ENCODE assay signal across 21 mouse cellular contexts in the genomic region with DNA sequence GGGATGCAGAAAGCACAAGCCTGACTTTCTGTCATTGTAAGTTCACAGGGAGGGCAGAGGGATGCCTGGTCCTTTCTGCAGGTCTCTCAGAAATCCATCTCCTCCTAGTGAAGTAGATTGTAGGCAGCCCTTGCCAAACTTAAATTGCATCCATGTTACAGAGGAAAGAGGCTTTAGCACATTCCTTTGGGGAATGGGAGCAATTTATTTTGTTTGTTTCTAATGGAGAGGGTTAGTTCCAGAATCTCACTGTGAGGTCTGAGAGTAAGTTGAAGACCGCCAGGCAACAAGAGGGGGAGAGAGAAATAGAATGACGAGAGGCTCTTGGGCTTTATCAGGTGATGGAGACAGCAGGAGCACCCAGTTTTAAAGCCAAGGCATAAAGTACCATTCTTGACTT.
A peak's percentile ranks its signal among the peaks of the same experiment; 100 is the strongest.
DNase-seq lines count a peak whose midpoint lies in the region; ATAC-seq lines count a peak whose summit lies in the region.
"Had no signal": no experiment of that assay in that cellular context is flagged by ENCODE, and none has a peak within 500 bp of the region (broad histone marks: within the 10 kb centered on the region; RNA-seq: fewer than 3 reads in every experiment).

No protein-coding gene starts in this region.

- no peak overlapping the region for H3K4me3 ChIP-seq in hindbrain, embryonic 13.5 days
- H3K4me3 ChIP-seq in hindbrain, embryonic 12.5 days: no peak overlapping the region
- no peak overlapping the region for H3K4me3 ChIP-seq in embryonic facial prominence, embryonic 12.5 days
- no peak overlapping the region for H3K4me3 ChIP-seq in embryonic facial prominence, embryonic 15.5 days (replicated peaks)
- H3K4me3 ChIP-seq: gastrocnemius, adult 2 months; heart, embryonic 12.5 days; heart, embryonic 15.5 days; intestine, embryonic 15.5 days had no signal

- 0 out of 2 replicates have a peak overlapping the region, but pooled peaks have one; percentile 75 for H3K27ac ChIP-seq in hindbrain, embryonic 13.5 days
- no peak overlapping the region for H3K27ac ChIP-seq in hindbrain, embryonic 12.5 days
- H3K27ac ChIP-seq in embryonic facial prominence, embryonic 12.5 days: peak overlapping the region; percentile 56; the same call in 1 of the 2 replicates
- H3K27ac ChIP-seq in embryonic facial prominence, embryonic 15.5 days (replicated peaks): no peak overlapping the region
- H3K27ac ChIP-seq: gastrocnemius, adult 2 months; heart, embryonic 15.5 days; intestine, embryonic 15.5 days had no signal

- H3K4me2 ChIP-seq in hindbrain, embryonic 13.5 days: no peak overlapping the region
- no peak overlapping the region for H3K4me2 ChIP-seq in hindbrain, embryonic 12.5 days (replicated peaks)
- no peak overlapping the region for H3K4me2 ChIP-seq in embryonic facial prominence, embryonic 12.5 days (replicated peaks)
- no peak overlapping the region for H3K4me2 ChIP-seq in embryonic facial prominence, embryonic 15.5 days (replicated peaks)
- H3K4me2 ChIP-seq: heart, embryonic 12.5 days; heart, embryonic 15.5 days; intestine, embryonic 15.5 days had no signal

- peak; percentile 56 for DNase-seq in NIH3T3 (ENCODE audit: low read depth)
- DNase-seq: adrenal gland, adult 8-10 months; adrenal gland, postnatal 25 days; cerebellum, adult 9-10 months; forebrain, postnatal 0 days; gastrocnemius, adult 2 months; gastrocnemius, postnatal 14 days; heart, adult 18-20 months; heart, postnatal 14 days; heart, postnatal 4 days; kidney, adult 11 months had no signal

- H3K4me1 ChIP-seq in hindbrain, embryonic 13.5 days (replicated peaks): peaks cover 42% of the 10 kb centered on the region
- H3K4me1 ChIP-seq in hindbrain, embryonic 12.5 days: peaks cover 21% of the 10 kb centered on the region
- peaks cover 52% of the 10 kb centered on the region for H3K4me1 ChIP-seq in embryonic facial prominence, embryonic 12.5 days
- peaks cover 33% of the 10 kb centered on the region for H3K4me1 ChIP-seq in embryonic facial prominence, embryonic 15.5 days
- H3K4me1 ChIP-seq: heart, embryonic 12.5 days had no signal

- no peak for ATAC-seq in hindbrain, embryonic 13.5 days (ENCODE audit: low FRiP score)
- no peak for ATAC-seq in hindbrain, embryonic 12.5 days (ENCODE audit: low FRiP score)
- ATAC-seq in embryonic facial prominence, embryonic 12.5 days (ENCODE audit: insufficient number of reproducible peaks, insufficient read depth, low FRiP score, low TSS enrichment): no peak
- ATAC-seq in embryonic facial prominence, embryonic 15.5 days (ENCODE audit: insufficient number of reproducible peaks, low FRiP score, low TSS enrichment, low read depth): peak; percentile 40; the same call in 1 of the 2 replicates
- no peak for ATAC-seq in megakaryocyte-erythroid progenitor cell, adult 5-6 weeks (replicated peaks; ENCODE audit: low FRiP score, low TSS enrichment, poor library complexity, severe bottlenecking)
- ATAC-seq: activated CD4-positive, CD25-positive, alpha-beta regulatory T cell, adult 4 months; CD4-positive, CD25-positive, alpha-beta regulatory T cell, adult 4 months; forebrain, postnatal 0 days; intestine, embryonic 15.5 days had no signal

- 73% methylated on average over 2 of the region's 2 CpGs for WGBS in hindbrain, embryonic 13.5 days
- 81% methylated on average over 2 of the region's 2 CpGs for WGBS in hindbrain, embryonic 12.5 days
- WGBS in embryonic facial prominence, embryonic 12.5 days: 40% methylated on average over 2 of the region's 2 CpGs
- WGBS in embryonic facial prominence, embryonic 15.5 days: 44% methylated on average over 2 of the region's 2 CpGs

- no peak overlapping the region for H3K9ac ChIP-seq in hindbrain, embryonic 13.5 days
- H3K9ac ChIP-seq in hindbrain, embryonic 12.5 days: no peak overlapping the region
- no peak overlapping the region for H3K9ac ChIP-seq in embryonic facial prominence, embryonic 12.5 days
- no peak overlapping the region for H3K9ac ChIP-seq in embryonic facial prominence, embryonic 15.5 days
- H3K9ac ChIP-seq: forebrain, postnatal 0 days; heart, embryonic 12.5 days; heart, embryonic 15.5 days; intestine, embryonic 15.5 days had no signal

- H3K27me3 ChIP-seq in hindbrain, embryonic 13.5 days: no peaks in the 10 kb centered on the region
- no peaks in the 10 kb centered on the region for H3K27me3 ChIP-seq in hindbrain, embryonic 12.5 days
- no peaks in the 10 kb centered on the region for H3K27me3 ChIP-seq in embryonic facial prominence, embryonic 12.5 days
- no peaks in the 10 kb centered on the region for H3K27me3 ChIP-seq in embryonic facial prominence, embryonic 15.5 days
- H3K27me3 ChIP-seq: heart, embryonic 12.5 days; heart, embryonic 15.5 days; intestine, embryonic 15.5 days had no signal

- no peaks in the 10 kb centered on the region for H3K36me3 ChIP-seq in hindbrain, embryonic 13.5 days
- no peaks in the 10 kb centered on the region for H3K36me3 ChIP-seq in hindbrain, embryonic 12.5 days
- no peaks in the 10 kb centered on the region for H3K36me3 ChIP-seq in embryonic facial prominence, embryonic 12.5 days
- H3K36me3 ChIP-seq in embryonic facial prominence, embryonic 15.5 days: no peaks in the 10 kb centered on the region
- H3K36me3 ChIP-seq: heart, embryonic 12.5 days; heart, embryonic 15.5 days; intestine, embryonic 15.5 days had no signal

- H3K9me3 ChIP-seq in hindbrain, embryonic 13.5 days: no peaks in the 10 kb centered on the region
- no peaks in the 10 kb centered on the region for H3K9me3 ChIP-seq in hindbrain, embryonic 12.5 days (replicated peaks)
- no peaks in the 10 kb centered on the region for H3K9me3 ChIP-seq in embryonic facial prominence, embryonic 12.5 days
- H3K9me3 ChIP-seq in embryonic facial prominence, embryonic 15.5 days (replicated peaks): no peaks in the 10 kb centered on the region
- H3K9me3 ChIP-seq: heart, embryonic 12.5 days; heart, embryonic 15.5 days; intestine, embryonic 15.5 days had no signal

Comparison
In these comparisons a context has a peak if more than half of its experiments do, and no peak if none do; other contexts are left out.
1. H3K27ac ChIP-seq: peak in hindbrain, embryonic 13.5 days (single experiment) and embryonic facial prominence, embryonic 12.5 days (single experiment); none in hindbrain, embryonic 12.5 days (single experiment) and embryonic facial prominence, embryonic 15.5 days (single experiment).